Mouse (Mus musculus) gastrocnemius, adult 18-20 months (tissue): Measurements from ENCODE around the gene Atxn2. TPM values are rescaled to one million over a fixed set of nuclear protein-coding genes. Genes with fewer than 3 reads are reported as not detected.
"Not testable (repeated sequence)": the region's sequence is repeated elsewhere in the genome, so short reads cannot be mapped to it uniquely, and the experiment has no call there.

ENCODE experiments used
- DNase-seq: peaks from one replicate; pipeline ENCODE4 v3.0.0; 2021; ENCODE audit warnings: low spot score
- long read RNA-seq, 2 experiments: library from polyadenylated mRNA; stranded (forward); transcript quantifications; one replicate each; pipeline ENCODE4 v2.0.0; 2021
- total RNA-seq, 2 experiments: library from RNA; stranded (reverse); gene quantifications; 2 replicates each; pipeline ENCODE4 v1.2.3; 2021

The Atxn2 gene
- total RNA-seq, result 100 to 1,000 TPM in 1 of 2 experiments, 10 to 100 TPM in 1; 80.1 to 109 TPM
- long read RNA-seq, experiment 1, full-length matches to known transcripts, result 5 of 45 reads
- long read RNA-seq, experiment 1, partial matches to known transcripts, result 3 of 45 reads
- long read RNA-seq, experiment 1, other reads (novel, unspliced or antisense), result 37 of 45 reads
- long read RNA-seq, experiment 2, full-length matches to known transcripts, result 2 of 29 reads
- long read RNA-seq, experiment 2, partial matches to known transcripts, result 5 of 29 reads
- long read RNA-seq, experiment 2, other reads (novel, unspliced or antisense), result 22 of 29 reads

GRCm38 (mm10) chr5:121711174-121711927 is at the start of gene Atxn2:
Atxn2 (plus strand) TSS chr5:121711337.
- peak; percentile 86 for DNase-seq

- no peak for DNase-seq
Measured at GRCm38 (mm10) chr5:121661494-121661893, 49.6 kb upstream of the Atxn2 start.

- DNase-seq, result no peak
Measured at GRCm38 (mm10) chr5:121663456-121663855, 47.7 kb upstream of the Atxn2 start.

- DNase-seq, result no peak
Measured at GRCm38 (mm10) chr5:121664078-121664477, 47.1 kb upstream of the Atxn2 start.

- DNase-seq, result no peak
Measured at GRCm38 (mm10) chr5:121664971-121665370, 46.2 kb upstream of the Atxn2 start.

GRCm38 (mm10) chr5:121667067-121667466 is 44.1 kb upstream of the Atxn2 start:
- DNase-seq, result no peak

- no peak for DNase-seq
Measured at GRCm38 (mm10) chr5:121668411-121668810, 42.7 kb upstream of the Atxn2 start.

GRCm38 (mm10) chr5:121670412-121670811 is 40.7 kb upstream of the Atxn2 start:
- DNase-seq, result no peak

- no peak for DNase-seq
Measured at GRCm38 (mm10) chr5:121682250-121682649, 28.9 kb upstream of the Atxn2 start.

- DNase-seq, result no peak
Measured at GRCm38 (mm10) chr5:121685495-121685894, 25.6 kb upstream of the Atxn2 start.

GRCm38 (mm10) chr5:121686113-121686898 is 24.8 kb upstream of the Atxn2 start:
- DNase-seq, result no peak

- peak; percentile 59 for DNase-seq
Measured at GRCm38 (mm10) chr5:121690482-121691211, 20.5 kb upstream of the Atxn2 start.

GRCm38 (mm10) chr5:121691436-121691835 is 19.7 kb upstream of the Atxn2 start:
- DNase-seq, result not testable (repeated sequence)

GRCm38 (mm10) chr5:121692897-121693296 is 18.2 kb upstream of the Atxn2 start:
- DNase-seq, result no peak

GRCm38 (mm10) chr5:121696761-121697160 is 14.4 kb upstream of the Atxn2 start:
- DNase-seq, result no peak

GRCm38 (mm10) chr5:121699891-121700290 is 11.2 kb upstream of the Atxn2 start:
- no peak for DNase-seq

GRCm38 (mm10) chr5:121700496-121700895 is 10.6 kb upstream of the Atxn2 start:
- peak; percentile 22 for DNase-seq

GRCm38 (mm10) chr5:121701111-121701769 is 9.9 kb upstream of the Atxn2 start:
- no peak for DNase-seq

GRCm38 (mm10) chr5:121703341-121703740 is 7.8 kb upstream of the Atxn2 start:
- no peak for DNase-seq

GRCm38 (mm10) chr5:121704512-121705248 is 6.5 kb upstream of the Atxn2 start:
- DNase-seq, result no peak
